Mouse (Mus musculus) stomach, embryonic 16.5 days (tissue): ENCODE results near the gene Spag16. TPM values are rescaled to one million over a fixed set of nuclear protein-coding genes. Genes with fewer than 3 reads are reported as not detected.

Experiments
- ATAC-seq: fragments of 200-750 bp; cut with Nextera tagmentation; 2 replicates; pipeline ENCODE4 v1.8.0; 2017; ENCODE audit warnings: moderate number of reproducible peaks, moderate TSS enrichment; ENCODE audit not compliant: insufficient read depth, low FRiP score
- H3K27ac ChIP-seq: fragments of 300-500 bp; sonication (generic); 2 replicates; pipeline ENCODE4 v1.5.1; 2014; ENCODE audit warnings: low read length
- H3K27me3 ChIP-seq: fragments of 300-500 bp; sonication (generic); 2 replicates; pipeline ENCODE4 v1.6.1; 2014; ENCODE audit warnings: low read length, control low read depth, mixed read lengths; ENCODE audit not compliant: control insufficient read depth, insufficient read depth
- H3K36me3 ChIP-seq: fragments of 300-500 bp; sonication (generic); 2 replicates; pipeline ENCODE4 v1.6.1; 2014; ENCODE audit warnings: low read length; ENCODE audit not compliant: control insufficient read depth, insufficient read depth
- H3K4me1 ChIP-seq: fragments of 300-500 bp; sonication (generic); 2 replicates; pipeline ENCODE4 v1.6.1; 2014; ENCODE audit warnings: low read length, control low read depth, mixed read lengths; ENCODE audit not compliant: control insufficient read depth, insufficient read depth
- H3K4me2 ChIP-seq: fragments of 300-500 bp; sonication (generic); 2 replicates; pipeline ENCODE4 v1.6.1; 2014; ENCODE audit warnings: low read depth, low read length, mixed read lengths
- H3K4me3 ChIP-seq: fragments of 300-500 bp; sonication (generic); replicated peaks from 2 replicates; pipeline ENCODE4 v1.5.1; 2014; ENCODE audit warnings: mild to moderate bottlenecking, low read length
- H3K9ac ChIP-seq: fragments of 300-500 bp; sonication (generic); 2 replicates; pipeline ENCODE4 v1.6.1; 2014; ENCODE audit warnings: low read length
- H3K9me3 ChIP-seq: fragments of 300-500 bp; sonication (generic); replicated peaks from 2 replicates; pipeline ENCODE4 v1.6.1; 2016; ENCODE audit warnings: low read length, control low read depth; ENCODE audit not compliant: control insufficient read depth
- WGBS: fragments of 180-500 bp; shearing (Covaris S2); extraction: QIAGEN DNeasy Blood & Tissue Kit; methylation state at CpG from one replicate; pipeline ENCODE4 v1.1.7; 2014; 5-methylcytosine and 5-hydroxymethylcytosine counted together
- polyA plus RNA-seq: library from polyadenylated mRNA; unstranded; fragments of >200 nt; fragmentation: Nextera tagmentation; extraction: Ambion mirVana; gene quantifications from 2 replicates; pipeline ENCODE4 v1.2.1, GENCODE M21; 2015

Spag16 gene
- polyA plus RNA-seq, 1 experiment from 2014 or later, result 0.04 TPM

- 73% methylated on average over 1 of the region's 1 CpGs for WGBS
- no peak overlapping the region for H3K4me2 ChIP-seq
Observed at GRCm38 (mm10) chr1:70067404-70067803, 240.6 kb downstream of the Spag16 start.

GRCm38 (mm10) chr1:70073440-70073839 is 246.7 kb downstream of the Spag16 start:
- Histone ChIP-seq H3K4me1 (no peaks in the 10 kb centered on the region), H3K4me2 (no peak overlapping the region), H3K36me3 (no peaks in the 10 kb centered on the region), H3K27me3 (no peaks in the 10 kb centered on the region), H3K9me3 (no peaks in the 10 kb centered on the region), H3K9ac (no peak overlapping the region), H3K27ac (no peak overlapping the region), H3K4me3 (no peak overlapping the region)
- WGBS, result 68% methylated on average over 6 of the region's 6 CpGs
- ATAC-seq, result no peak

More at GRCm38 (mm10) chr1:70067404-70067803, 240.6 kb downstream of the Spag16 start:
- Histone ChIP-seq H3K4me3 (no peak overlapping the region), H3K27me3 (no peaks in the 10 kb centered on the region), H3K9ac (no peak overlapping the region), H3K27ac (no peak overlapping the region), H3K4me1 (no peaks in the 10 kb centered on the region), H3K9me3 (no peaks in the 10 kb centered on the region), H3K36me3 (no peaks in the 10 kb centered on the region)
- ATAC-seq, result no peak

- Histone ChIP-seq H3K4me3 (no peak overlapping the region), H3K27ac (no peak overlapping the region), H3K4me2 (no peak overlapping the region), H3K27me3 (no peaks in the 10 kb centered on the region), H3K9ac (no peak overlapping the region), H3K4me1 (no peaks in the 10 kb centered on the region), H3K9me3 (no peaks in the 10 kb centered on the region), H3K36me3 (no peaks in the 10 kb centered on the region)
- ATAC-seq, result no peak
- 60% methylated on average over 6 of the region's 6 CpGs for WGBS
Observed at GRCm38 (mm10) chr1:70078806-70079205, 252.0 kb downstream of the Spag16 start.

GRCm38 (mm10) chr1:70082208-70082878 is 255.6 kb downstream of the Spag16 start:
- Histone ChIP-seq H3K4me1 (no peaks in the 10 kb centered on the region), H3K27me3 (no peaks in the 10 kb centered on the region), H3K9ac (no peak overlapping the region), H3K4me2 (no peak overlapping the region), H3K27ac (no peak overlapping the region), H3K36me3 (no peaks in the 10 kb centered on the region), H3K9me3 (no peaks in the 10 kb centered on the region), H3K4me3 (no peak overlapping the region)
- WGBS, result 65% methylated on average over 7 of the region's 7 CpGs
- ATAC-seq, result no peak

- Histone ChIP-seq H3K27ac (no peak overlapping the region), H3K9ac (no peak overlapping the region), H3K27me3 (no peaks in the 10 kb centered on the region), H3K4me1 (no peaks in the 10 kb centered on the region), H3K4me2 (no peak overlapping the region), H3K9me3 (no peaks in the 10 kb centered on the region), H3K4me3 (no peak overlapping the region), H3K36me3 (no peaks in the 10 kb centered on the region)
- no peak for ATAC-seq
- WGBS, result 87% methylated on average over 8 of the region's 8 CpGs
Observed at GRCm38 (mm10) chr1:70104683-70105082, 277.9 kb downstream of the Spag16 start.

GRCm38 (mm10) chr1:70116212-70116982 is 289.6 kb downstream of the Spag16 start:
- Histone ChIP-seq H3K36me3 (no peaks in the 10 kb centered on the region), H3K27me3 (no peaks in the 10 kb centered on the region), H3K9me3 (no peaks in the 10 kb centered on the region), H3K4me3 (no peak overlapping the region), H3K4me1 (no peaks in the 10 kb centered on the region), H3K9ac (no peak overlapping the region), H3K27ac (no peak overlapping the region), H3K4me2 (no peak overlapping the region)
- WGBS, result 73% methylated on average over 4 of the region's 4 CpGs
- no peak for ATAC-seq

- H3K27me3 ChIP-seq, result no peaks in the 10 kb centered on the region
- ATAC-seq, result no peak
- 44% methylated on average over 2 of the region's 2 CpGs for WGBS
- H3K9ac ChIP-seq, result no peak overlapping the region
- no peaks in the 10 kb centered on the region for H3K4me1 ChIP-seq
- no peaks in the 10 kb centered on the region for H3K36me3 ChIP-seq
- no peak overlapping the region for H3K4me3 ChIP-seq
- no peak overlapping the region for H3K4me2 ChIP-seq
- H3K27ac ChIP-seq, result no peak overlapping the region
- no peaks in the 10 kb centered on the region for H3K9me3 ChIP-seq
Observed at GRCm38 (mm10) chr1:70128035-70128434, 301.3 kb downstream of the Spag16 start.

GRCm38 (mm10) chr1:70135547-70135946 is 308.8 kb downstream of the Spag16 start:
- WGBS, result 38% methylated on average over 2 of the region's 2 CpGs
- Histone ChIP-seq H3K36me3 (no peaks in the 10 kb centered on the region), H3K27me3 (no peaks in the 10 kb centered on the region), H3K27ac (no peak overlapping the region), H3K4me1 (no peaks in the 10 kb centered on the region), H3K9me3 (no peaks in the 10 kb centered on the region), H3K9ac (no peak overlapping the region), H3K4me2 (no peak overlapping the region), H3K4me3 (no peak overlapping the region)
- no peak for ATAC-seq

- ATAC-seq, result no peak
- 57% methylated on average over 3 of the region's 3 CpGs for WGBS
- H3K36me3 ChIP-seq, result no peaks in the 10 kb centered on the region
- no peaks in the 10 kb centered on the region for H3K9me3 ChIP-seq
- H3K27me3 ChIP-seq, result no peaks in the 10 kb centered on the region
- H3K4me3 ChIP-seq, result no peak overlapping the region
- no peak overlapping the region for H3K4me2 ChIP-seq
- H3K9ac ChIP-seq, result no peak overlapping the region
- H3K27ac ChIP-seq, result no peak overlapping the region
- H3K4me1 ChIP-seq, result no peaks in the 10 kb centered on the region
Observed at GRCm38 (mm10) chr1:70165343-70166158, 338.8 kb downstream of the Spag16 start.
